Mouse (Mus musculus) layer of hippocampus, adult 9-11 months (tissue): ENCODE results near the gene Uox.
A peak's percentile ranks its signal among the peaks of the same experiment; 100 is the strongest.

Experiments
- DNase-seq: peaks from one replicate; pipeline ENCODE4 v3.0.0; 2022

Uox gene

GRCm38 (mm10) chr3:146586616-146587015, 16.4 kb downstream of the Uox start:
- DNase-seq, result no peak

GRCm38 (mm10) chr3:146589523-146589922, 19.3 kb downstream of the Uox start:
- DNase-seq, result no peak

GRCm38 (mm10) chr3:146591159-146591558, 20.9 kb downstream of the Uox start:
- DNase-seq, result no peak

DNA sequence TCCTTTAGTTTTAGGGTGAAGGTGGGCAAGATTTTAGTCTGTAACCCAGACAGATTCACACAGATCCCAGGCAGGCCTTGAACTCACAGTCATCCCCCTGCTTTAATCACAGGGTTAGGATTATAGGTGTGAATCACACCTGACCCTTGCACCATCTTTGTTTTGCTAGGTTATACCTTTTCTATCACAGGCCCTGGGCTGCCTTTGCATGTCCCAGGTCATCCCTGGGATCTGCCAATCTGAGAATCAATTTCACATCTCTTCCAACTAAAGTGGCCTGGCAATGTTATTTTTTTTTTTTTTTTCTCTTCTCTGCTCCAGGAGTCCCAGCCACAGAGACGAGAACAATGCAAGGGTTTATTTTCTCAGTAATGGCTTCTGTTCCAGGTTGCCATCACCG, 21.4 kb downstream of the Uox start:
- no peak for DNase-seq

DNA sequence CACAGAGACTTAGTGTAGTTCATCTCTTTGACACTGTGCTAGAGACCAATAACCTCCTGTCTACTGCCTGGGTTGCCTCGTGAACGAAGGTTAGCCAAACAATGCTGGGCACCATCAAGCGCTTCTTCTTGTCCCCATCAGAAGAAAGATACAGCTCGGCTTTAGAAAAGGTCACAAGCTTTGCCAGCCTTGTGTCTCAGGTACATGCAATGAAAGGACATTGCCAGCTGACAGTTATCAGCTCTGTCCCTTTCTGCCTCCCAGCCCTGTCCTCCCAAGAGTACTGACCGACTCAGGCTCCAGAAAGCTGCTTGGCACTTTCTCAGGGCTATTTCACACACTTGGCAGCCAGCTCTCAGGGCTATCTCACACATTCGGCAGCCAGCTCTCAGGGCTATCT, 25.2 kb downstream of the Uox start:
- no peak for DNase-seq

- no peak for DNase-seq
These were observed 26.2 kb downstream of the Uox start for GRCm38 (mm10) chr3:146596387-146596786.

DNA sequence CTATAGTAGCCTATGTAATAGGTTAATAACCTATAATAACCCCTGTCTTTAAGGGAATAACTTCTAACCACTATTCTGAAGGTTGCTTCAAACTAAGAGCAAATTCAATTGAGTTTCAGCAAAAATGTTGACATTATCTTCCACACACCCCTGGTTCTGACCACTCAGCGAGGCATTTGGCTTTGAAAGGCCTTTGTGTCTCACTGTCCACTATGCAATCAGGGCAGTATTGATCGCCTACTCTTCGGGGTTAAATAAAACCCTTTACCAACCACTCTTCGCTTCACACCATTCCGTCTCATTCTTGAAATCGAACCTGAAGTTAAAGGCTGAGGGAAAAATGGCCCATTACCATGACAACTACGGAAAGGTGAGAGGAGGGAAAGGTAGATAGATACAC, 26.6 kb downstream of the Uox start:
- no peak for DNase-seq

GRCm38 (mm10) chr3:146598411-146598810, 28.2 kb downstream of the Uox start:
- peak; percentile 78 for DNase-seq

GRCm38 (mm10) chr3:146599198-146599900, 29.1 kb downstream of the Uox start:
- DNase-seq, result peak; percentile 34

GRCm38 (mm10) chr3:146601205-146601604, 31.0 kb downstream of the Uox start:
- DNase-seq, result no peak

DNA sequence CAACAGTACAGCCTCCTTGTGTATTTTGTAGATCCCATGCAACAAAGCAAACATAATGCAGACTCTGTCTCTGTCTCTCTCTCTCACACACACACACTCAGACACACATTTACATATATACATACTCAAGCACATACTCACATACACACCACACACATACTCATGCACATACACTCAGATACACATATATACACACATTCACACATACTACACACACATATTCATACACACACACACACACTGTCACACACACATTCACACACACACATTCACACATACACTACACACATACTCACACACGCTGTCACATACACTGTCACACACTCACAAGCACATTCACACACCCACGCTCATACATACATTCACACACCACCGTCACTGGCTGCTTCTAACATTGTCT, 32.3 kb downstream of the Uox start:
- no peak for DNase-seq

GRCm38 (mm10) chr3:146604647-146605046, 34.4 kb downstream of the Uox start:
- DNase-seq, result no peak

GRCm38 (mm10) chr3:146607368-146607767, 37.1 kb downstream of the Uox start:
- DNase-seq, result peak; percentile 73

- DNase-seq, result no peak
These were observed 40.1 kb downstream of the Uox start for GRCm38 (mm10) chr3:146610322-146610721.

DNA sequence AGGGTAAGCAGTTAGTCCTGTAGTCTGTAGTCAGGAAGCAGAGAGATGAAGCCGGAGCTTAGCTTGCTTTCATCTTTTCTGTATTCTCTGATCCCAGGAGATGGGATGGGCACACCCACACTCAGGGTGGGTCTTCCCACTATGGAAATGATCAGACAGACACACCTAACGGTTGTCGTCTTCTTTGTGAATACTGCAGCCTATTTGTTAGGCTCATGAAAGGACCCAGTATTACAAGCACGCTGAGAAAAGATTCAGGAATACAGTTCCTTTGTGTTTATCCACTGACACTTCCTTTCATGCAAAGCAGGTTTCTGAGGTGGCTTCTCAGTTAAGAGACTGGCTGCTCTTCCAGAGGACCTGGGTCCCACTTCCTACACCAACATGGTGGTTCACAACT, 41.0 kb downstream of the Uox start:
- no peak for DNase-seq

- no peak for DNase-seq
These were observed 41.6 kb downstream of the Uox start for GRCm38 (mm10) chr3:146611821-146612220.

DNA sequence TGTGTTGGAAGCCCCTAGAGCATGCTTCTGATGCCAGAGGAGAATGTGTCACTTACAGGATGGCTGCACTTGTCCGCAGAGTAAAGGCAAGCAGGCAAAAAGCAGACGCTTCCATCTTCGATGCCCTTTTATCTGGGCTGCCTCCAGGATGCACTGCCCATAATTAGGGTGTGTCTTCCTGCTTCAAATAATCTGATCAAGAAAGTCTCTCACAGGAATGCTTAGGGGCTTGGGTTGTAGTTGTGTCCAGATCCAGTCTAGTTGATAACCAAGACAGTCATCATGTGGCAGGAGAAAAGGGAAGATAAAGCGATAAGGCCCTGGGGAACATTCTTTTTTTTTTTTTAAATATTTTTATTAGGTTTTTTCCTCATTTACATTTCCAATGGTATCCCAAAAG, 45.3 kb downstream of the Uox start, which contains the start of gene Dnase2b:
Gene Dnase2b, minus strand, starts transcription at position 101 of the 400 bp plus-strand sequence.
- DNase-seq, result no peak

GRCm38 (mm10) chr3:146616533-146617283, 46.5 kb downstream of the Uox start:
- DNase-seq, result peak; percentile 16

DNA sequence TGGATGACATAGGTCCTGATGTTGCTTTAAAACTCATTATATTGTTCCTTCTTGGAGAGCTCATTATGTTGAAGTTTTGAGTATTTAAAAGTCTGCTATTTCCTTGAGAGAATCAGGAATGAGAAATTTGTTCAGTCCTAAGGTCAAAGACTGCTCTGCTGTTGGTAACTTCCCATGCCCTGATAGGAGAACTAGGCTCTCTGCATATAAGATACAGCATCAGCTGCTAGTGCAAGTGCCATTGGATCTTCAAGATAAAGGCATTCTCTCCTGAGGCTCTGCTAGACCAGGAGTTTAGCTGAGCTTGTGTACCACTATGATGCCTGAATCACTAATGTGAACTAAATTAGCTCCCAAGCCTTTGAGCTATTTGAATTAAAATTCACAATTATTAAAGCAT, 47.7 kb downstream of the Uox start:
- DNase-seq, result no peak

- no peak for DNase-seq
These were observed 48.1 kb downstream of the Uox start for GRCm38 (mm10) chr3:146618357-146618756.

DNA sequence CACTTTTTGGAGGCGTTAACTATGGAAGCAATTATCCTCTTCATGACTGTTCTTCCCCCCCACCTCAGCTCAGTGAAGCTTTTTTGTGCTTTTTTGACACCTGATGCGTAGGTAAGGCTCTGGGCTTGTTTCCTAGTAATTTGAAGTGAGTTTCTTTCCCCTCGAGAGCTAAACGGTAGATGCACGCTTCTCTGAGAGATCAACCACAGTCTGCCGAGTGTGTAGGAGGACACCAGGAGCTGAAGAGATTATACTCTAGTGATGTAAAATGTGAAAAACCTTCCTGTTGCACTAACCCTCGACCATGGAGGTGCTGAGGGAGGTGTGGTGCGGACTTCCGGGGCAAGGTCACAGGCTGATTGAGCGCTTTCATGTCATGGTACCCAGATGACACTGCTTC, 49.9 kb downstream of the Uox start:
- peak; percentile 71 for DNase-seq

DNA sequence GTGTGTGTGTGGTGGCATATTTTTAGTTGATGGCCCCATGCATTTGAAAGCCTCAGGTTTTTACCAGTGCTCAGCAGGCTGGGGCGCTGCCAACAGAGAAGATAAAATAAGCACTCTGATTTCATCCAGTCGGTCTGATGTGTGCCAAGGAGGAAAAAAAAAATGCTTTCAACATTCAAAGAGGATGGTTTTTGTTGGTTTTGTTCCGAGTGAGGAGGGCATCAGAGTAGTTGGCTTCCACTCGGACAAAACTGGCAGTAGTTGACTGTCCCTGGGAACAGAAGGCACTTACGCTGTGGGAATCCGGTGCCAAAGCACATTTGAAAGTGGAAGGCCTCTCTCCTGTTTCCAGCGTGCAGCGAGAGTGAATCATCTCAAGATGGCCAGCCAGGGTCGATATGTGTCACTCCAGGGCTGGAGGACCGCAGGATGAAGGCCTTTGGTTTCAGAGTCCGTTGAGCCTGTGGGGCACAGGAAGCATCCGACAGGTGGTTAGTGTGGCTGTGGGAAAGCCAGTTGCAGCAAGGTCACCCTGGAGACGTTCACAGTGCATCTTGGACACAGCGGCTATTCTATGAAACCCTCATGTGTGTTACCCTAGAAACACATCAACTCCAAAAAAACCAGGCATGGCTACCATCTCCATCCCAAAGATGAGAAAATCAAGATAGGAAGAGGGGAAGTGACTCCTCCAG, 50.5 kb downstream of the Uox start:
- peak; percentile 88 for DNase-seq

DNA sequence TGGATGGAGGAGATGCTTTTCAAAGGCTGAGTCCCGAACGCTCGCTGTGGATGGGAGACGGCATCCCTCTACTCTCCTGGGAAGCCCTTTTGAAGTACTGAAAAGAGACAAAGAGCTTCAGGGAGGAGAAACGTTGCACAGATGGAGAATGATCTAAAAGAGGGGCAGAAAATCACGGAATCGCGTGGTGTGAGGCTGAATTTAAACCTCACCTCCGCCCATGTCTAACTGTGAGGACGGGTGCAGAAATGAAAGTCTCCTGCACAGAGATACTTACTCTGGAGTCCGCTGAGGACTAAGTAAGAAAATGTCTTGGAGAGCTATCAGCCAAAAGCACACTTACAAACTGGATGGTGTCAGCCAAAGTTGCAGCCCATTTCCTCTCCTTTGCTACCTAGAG, 51.7 kb downstream of the Uox start:
- no peak for DNase-seq

DNA sequence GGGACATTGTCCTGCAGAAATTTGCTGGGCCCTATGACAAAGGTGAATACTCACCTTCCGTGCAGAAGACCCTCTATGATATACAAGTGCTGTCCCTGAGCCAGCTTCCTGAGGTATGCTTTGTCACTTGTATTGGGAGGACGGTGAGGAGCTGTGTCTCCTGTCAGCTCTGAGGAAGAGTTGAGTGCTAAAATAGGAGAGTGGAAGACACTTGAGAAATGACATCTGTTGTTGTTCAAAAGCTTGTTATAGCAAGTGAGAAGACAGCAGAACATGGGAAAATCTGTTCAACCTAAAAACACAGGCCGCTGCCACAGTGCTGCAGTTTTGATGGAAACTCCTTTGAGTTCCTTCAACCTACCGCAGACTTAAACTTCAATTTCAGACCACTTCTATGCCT, 55.5 kb downstream of the Uox start:
- DNase-seq, result peak; percentile 22
